Mouse (Mus musculus) CD4-positive helper T cell, adult 2 months (primary cell): ENCODE measurements at regions not wholly inside any gene's neighbourhood (a gene's known extent, or its start where the extent isn't known, plus 50 kb on each side); places are given as distances from the start of the nearest gene placed in this dataset.

ENCODE experiments used
- DNase-seq: peaks from one replicate; pipeline ENCODE4 v3.0.0-alpha.2; 2012; ENCODE audit warnings: low read depth, missing footprints, low spot score

GRCm38 (mm10) chr2:124772055-124772708 lies 295.7 kb upstream of the Slc24a5 start:
- DNase-seq: no peak

GRCm38 (mm10) chr2:124775737-124776136 lies 292.2 kb upstream of the Slc24a5 start:
- DNase-seq: no peak

DNA sequence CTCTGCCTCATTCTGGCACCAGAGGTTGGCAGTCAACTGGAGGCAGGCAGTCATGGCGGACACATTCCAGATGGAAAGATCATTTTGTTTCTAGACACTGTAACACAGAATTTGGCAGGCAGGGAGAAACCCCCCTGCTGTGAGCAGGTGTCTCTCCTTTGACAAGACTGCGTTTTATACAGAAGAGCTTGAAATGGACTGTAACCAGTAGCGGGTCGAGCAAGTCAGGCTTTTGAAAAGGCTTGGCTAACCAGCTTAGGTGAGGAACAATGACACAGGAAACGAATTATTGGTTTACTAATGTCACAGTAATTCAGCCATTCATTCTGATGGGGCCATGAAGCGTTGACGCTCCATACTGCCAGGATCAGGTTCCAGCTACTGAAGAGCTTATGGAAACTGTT lies 275.3 kb upstream of the Slc24a5 start:
- no peak for DNase-seq

GRCm38 (mm10) chr2:124811709-124812108 lies 256.2 kb upstream of the Slc24a5 start:
- DNase-seq: no peak

GRCm38 (mm10) chr2:124816814-124817213 lies 251.1 kb upstream of the Slc24a5 start:
- no peak for DNase-seq

GRCm38 (mm10) chr2:124819846-124820245 lies 248.1 kb upstream of the Slc24a5 start:
- no peak for DNase-seq

- DNase-seq: no peak
Observed at GRCm38 (mm10) chr2:124820821-124821220, 247.1 kb upstream of the Slc24a5 start.

GRCm38 (mm10) chr2:124821366-124821765 lies 246.6 kb upstream of the Slc24a5 start:
- no peak for DNase-seq

- DNase-seq: no peak
Observed at GRCm38 (mm10) chr2:124848812-124849211, 219.1 kb upstream of the Slc24a5 start.

DNA sequence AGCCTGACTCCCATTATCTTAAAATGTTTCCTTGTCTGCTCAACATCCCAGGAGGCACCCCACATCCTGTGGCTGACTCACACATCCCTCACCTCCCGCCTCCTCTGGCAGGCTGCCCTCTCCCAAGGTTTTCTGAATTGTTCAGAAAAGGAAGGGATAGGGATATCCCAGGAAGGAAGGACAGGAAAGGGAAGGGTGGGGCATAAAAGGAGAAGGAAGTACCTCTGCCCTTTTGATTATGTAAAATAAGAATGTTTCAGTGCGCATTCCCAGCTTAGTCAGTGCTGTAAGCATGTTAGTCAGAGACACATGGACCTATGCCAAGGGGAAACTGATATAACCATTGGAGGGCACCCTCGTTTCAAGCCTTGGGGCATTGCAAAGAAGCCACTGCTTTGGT lies 209.4 kb upstream of the Slc24a5 start:
- no peak for DNase-seq

- no peak for DNase-seq
Observed at GRCm38 (mm10) chr2:124888209-124888608, 179.7 kb upstream of the Slc24a5 start.

DNA sequence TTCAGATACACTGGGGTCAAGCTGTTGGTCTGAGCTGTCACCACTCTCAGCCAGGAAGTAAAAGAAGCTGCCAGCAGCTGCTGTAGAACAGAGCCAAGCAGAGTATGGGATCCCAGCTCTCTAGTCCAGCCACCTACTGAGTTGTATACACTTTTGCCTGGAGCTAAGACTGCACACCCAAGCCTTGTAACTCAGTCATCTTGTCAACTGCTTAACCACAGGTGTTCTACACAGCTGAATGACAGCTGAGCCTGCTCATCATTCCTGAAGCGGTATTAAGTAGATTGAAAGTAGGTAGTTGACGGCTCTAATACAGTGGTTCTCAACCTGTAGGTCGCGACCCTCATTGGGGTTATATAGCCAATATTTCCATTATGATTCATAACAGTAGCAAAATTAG lies 172.9 kb upstream of the Slc24a5 start:
- DNase-seq: no peak

DNA sequence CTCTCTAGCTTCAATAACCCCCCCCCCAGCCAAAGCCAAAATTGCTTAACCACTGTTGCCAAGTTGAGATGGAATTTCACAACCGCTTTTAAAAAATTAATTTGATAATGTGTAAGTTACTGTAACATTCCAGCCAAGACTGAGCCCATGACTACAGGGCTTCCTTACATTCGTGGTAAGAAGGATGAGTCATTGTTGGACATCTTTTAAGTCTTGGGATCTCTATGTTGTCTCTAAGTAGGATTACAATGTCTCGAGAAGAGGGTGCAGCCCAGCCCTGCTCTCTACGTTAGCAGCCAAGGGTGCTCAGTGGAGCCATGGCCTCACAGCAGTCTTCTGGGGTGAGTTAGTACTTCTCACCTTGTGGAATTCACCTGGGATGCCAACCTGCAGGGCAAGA lies 164.4 kb upstream of the Slc24a5 start:
- DNase-seq: no peak

DNA sequence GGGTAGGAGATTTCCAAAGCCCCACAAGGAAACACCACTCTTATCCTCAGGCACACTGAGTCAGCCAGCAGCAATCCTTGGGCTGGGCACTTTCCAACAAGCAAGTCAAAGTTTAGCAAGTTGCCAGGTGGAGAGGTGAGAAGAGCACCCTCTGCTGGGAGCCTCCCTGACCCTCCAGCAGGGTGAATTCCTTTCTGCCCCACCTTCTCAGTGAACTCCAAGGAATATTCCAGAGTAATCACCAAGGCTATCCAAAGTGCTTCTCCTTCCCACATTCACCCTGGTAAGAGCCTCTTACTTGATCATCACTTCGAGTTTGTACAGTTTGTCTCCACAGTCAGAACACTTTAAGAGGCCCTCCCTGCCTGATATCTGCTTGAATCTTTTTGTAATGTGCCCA lies 162.8 kb upstream of the Slc24a5 start:
- no peak for DNase-seq

DNA sequence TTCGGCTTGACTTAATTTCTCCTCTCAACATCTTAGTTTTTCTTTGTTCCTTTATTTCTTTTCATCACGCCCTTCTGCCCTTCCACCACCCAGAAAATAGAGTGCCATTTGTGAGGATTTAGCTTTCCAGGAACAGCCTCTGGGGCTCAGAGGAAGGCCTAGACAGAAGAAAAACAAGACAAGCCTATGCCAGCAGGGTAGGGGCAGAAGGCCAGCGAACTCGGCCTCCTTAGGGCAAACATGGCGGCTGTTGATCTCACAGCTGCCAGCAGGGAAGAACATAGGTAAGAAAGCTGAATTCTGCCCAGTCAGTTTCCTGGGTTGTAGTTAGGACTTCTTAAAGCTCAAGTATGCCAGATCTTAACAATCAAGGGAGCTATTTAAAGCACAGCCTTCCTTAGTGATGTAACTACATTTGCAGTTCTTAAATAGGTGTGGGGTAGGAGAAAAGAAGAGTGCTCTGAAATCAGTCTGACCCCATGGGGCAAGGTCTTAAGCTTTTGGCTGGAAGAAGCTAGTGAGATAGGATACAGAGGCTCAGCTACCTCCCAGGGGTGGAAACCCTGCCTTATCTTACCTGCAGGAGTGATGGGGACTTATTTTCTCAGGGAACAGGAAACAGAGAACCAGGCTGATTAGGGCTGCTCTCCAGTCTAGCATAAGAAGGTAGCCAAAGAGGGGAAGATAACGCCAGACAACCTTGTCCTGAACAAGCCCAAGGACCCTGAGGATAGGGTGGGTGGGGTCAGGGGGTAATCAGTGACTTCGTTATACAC lies 148.8 kb upstream of the Slc24a5 start:
- DNase-seq: no peak

- DNase-seq: no peak
Observed at GRCm38 (mm10) chr2:124919762-124920255, 148.1 kb upstream of the Slc24a5 start.

- DNase-seq: no peak
Observed at GRCm38 (mm10) chr2:124920265-124920664, 147.7 kb upstream of the Slc24a5 start.

DNA sequence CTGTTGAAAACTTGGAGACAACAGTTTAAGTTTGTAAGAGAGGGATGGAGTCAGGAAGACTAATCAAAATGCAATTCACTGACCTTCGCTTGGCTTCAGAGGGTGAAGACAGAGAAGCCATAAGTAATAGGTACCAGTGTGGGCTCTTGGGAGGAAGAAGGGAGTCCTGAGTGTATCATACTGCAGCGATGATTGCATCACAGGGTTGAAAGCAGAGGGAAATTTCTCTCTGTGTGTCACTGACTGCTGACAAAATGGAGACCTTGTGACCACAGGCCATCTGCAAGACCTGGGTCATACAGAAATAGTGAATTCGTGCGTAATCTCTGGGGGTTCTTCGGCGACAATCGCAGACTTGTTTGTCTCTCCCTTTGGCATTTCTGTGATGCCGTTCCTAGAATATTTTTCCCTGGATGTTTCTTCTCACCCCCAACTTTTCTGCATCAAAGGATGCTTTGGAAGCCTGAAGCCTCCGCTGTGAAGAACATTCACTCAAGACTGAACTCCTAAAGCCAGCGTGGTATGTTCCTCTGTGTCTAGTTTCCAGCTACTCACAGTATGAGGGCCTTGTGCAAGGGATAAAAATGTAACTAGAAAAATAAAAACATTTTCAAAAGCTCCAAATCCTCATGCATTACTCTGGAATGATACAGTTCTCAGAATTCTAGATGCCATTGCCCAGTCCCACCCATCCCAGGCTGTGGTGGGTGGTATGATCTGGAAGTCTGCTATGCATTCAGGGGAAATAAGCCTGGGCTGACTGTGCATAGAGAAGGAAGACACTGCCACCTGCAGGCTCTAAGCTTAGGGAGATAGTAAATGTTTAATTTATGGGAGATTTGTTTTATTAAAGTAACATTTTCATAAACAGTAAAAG lies 139.8 kb upstream of the Slc24a5 start:
- DNase-seq: no peak

DNA sequence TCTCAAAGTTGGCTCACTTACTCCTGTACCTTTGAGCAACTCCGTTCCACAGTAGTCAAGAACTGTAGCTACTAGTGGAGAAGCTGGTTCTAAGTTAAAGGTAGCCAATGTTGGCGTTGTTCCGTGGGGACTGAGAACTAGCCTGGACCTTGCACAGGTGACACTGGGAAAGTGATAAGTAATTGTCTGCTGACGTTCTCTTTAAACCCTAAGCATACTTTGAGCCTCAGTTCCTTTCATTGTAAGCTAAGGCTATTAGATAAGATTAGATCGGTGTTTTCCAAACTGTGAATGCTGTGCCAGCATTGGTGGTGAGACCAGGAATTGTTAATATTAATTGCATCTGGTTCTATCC lies 139.2 kb upstream of the Slc24a5 start:
- DNase-seq: no peak

DNA sequence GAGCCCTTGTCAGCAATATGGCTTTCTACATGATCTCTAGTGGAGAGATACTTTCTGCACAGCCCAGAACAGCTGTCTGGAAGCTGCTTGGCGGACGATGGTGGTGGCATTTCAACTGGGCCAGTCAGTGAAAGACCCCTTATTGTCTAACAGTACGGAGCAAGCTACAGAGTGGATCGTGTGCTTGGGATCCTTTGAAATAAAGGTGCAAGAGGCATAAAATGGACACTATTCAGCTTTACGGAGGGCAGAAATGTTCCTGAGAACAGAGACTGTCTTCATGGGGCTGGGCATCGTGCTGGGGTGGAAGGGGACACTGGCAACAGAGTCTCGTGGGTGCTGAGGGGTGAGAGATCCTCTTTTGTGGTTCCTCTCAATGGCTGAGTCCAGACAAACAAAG lies 137.2 kb upstream of the Slc24a5 start:
- DNase-seq: no peak

DNA sequence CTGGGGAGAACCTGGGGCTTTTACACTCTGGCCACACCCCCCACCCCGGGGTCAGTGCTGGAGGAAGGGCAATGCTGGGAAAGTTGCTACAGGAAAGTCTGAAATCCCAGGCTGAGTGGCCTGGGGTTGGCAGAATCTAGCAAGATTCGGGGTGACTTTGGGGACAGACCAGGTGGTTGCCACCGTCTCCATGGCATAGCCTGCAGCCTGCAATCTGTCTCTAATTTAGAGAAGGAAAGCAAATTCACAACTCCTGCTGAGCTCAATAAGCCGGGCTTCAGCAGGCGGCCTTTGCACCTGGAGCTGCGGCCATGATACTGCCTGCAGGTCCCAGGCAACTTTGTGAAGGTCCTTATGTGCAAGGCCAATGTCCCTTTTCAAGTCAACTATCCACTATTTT lies 135.4 kb upstream of the Slc24a5 start:
- no peak for DNase-seq

- DNase-seq: no peak
Observed at GRCm38 (mm10) chr2:124933876-124934275, 134.0 kb upstream of the Slc24a5 start.
